ENCODE assay signal across 9 mouse cellular contexts in the genomic region with DNA sequence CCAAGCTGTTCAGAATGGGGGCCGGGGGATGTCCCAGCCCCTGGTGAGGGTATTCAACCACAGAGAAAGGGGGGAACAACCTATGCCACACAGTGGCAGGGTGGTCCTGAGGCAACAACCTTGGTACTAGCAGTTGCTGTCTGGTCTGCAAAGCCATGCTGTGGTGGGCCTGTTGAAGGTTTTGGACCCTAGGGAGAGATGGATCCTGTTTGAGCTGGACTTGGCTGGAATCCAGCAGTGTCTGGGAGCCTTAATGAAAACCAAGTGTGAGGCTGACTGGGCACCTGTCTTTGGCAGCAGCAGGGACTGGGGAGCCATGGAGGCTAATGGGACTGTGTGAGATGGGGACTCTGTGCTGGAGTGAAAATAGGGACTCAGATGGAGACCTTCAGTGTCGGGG. TPM values are rescaled to one million over a fixed set of nuclear protein-coding genes. Genes with fewer than 3 reads are reported as not detected.
A peak's percentile ranks its signal among the peaks of the same experiment; 100 is the strongest.
DNase-seq lines count a peak whose midpoint lies in the region; ATAC-seq lines count a peak whose summit lies in the region.
"Had no signal": no experiment of that assay in that cellular context is flagged by ENCODE, and none has a peak within 500 bp of the region (broad histone marks: within the 10 kb centered on the region; RNA-seq: fewer than 3 reads in every experiment).

No protein-coding gene starts in this region.

- H3K27me3 ChIP-seq in embryonic facial prominence, embryonic 12.5 days = peaks cover 5% of the 10 kb centered on the region; the same call in 1 of the 2 replicates
- peaks cover 13% of the 10 kb centered on the region; the same call in 1 of the 2 replicates for H3K27me3 ChIP-seq in hindbrain, embryonic 12.5 days
- H3K27me3 ChIP-seq in limb, embryonic 13.5 days = peaks cover 7% of the 10 kb centered on the region; the same call in 1 of the 2 replicates

- 25% methylated on average over 2 of the region's 2 CpGs for WGBS in embryonic facial prominence, embryonic 12.5 days
- 60% methylated on average over 2 of the region's 2 CpGs for WGBS in hindbrain, embryonic 12.5 days
- 10% methylated on average over 2 of the region's 2 CpGs for WGBS in limb, embryonic 13.5 days

- H3K36me3 ChIP-seq in embryonic facial prominence, embryonic 12.5 days = no peaks in the 10 kb centered on the region
- H3K36me3 ChIP-seq in hindbrain, embryonic 12.5 days = no peaks in the 10 kb centered on the region
- no peaks in the 10 kb centered on the region for H3K36me3 ChIP-seq in limb, embryonic 13.5 days

- peak overlapping the region; percentile 43 for H3K4me2 ChIP-seq in embryonic facial prominence, embryonic 12.5 days (replicated peaks)
- H3K4me2 ChIP-seq in hindbrain, embryonic 12.5 days (replicated peaks) = peak overlapping the region; percentile 33
- H3K4me2 ChIP-seq in limb, embryonic 13.5 days (replicated peaks) = peak overlapping the region; percentile 61

- H3K27ac ChIP-seq in embryonic facial prominence, embryonic 12.5 days = peak overlapping the region; percentile 74
- H3K27ac ChIP-seq in hindbrain, embryonic 12.5 days = peak overlapping the region; percentile 71
- peak overlapping the region; percentile 80 for H3K27ac ChIP-seq in limb, embryonic 13.5 days
- H3K27ac ChIP-seq: macrophage had no signal

- H3K4me3 ChIP-seq in embryonic facial prominence, embryonic 12.5 days = 0 out of 2 replicates have a peak overlapping the region, but pooled peaks have one; percentile 12
- peak overlapping the region; percentile 1; the same call in 1 of the 2 replicates for H3K4me3 ChIP-seq in hindbrain, embryonic 12.5 days
- peak overlapping the region; percentile 35 for H3K4me3 ChIP-seq in limb, embryonic 13.5 days

- no peaks in the 10 kb centered on the region for H3K9me3 ChIP-seq in embryonic facial prominence, embryonic 12.5 days
- no peaks in the 10 kb centered on the region for H3K9me3 ChIP-seq in hindbrain, embryonic 12.5 days (replicated peaks)
- no peaks in the 10 kb centered on the region for H3K9me3 ChIP-seq in limb, embryonic 13.5 days

- ATAC-seq in embryonic facial prominence, embryonic 12.5 days (ENCODE audit: insufficient number of reproducible peaks, insufficient read depth, low FRiP score, low TSS enrichment) = peak; percentile 31; the same call in 1 of the 2 replicates
- ATAC-seq in hindbrain, embryonic 12.5 days (ENCODE audit: low FRiP score) = peak; percentile 55
- ATAC-seq in limb, embryonic 13.5 days (ENCODE audit: low FRiP score, low read depth) = peak; percentile 28; the same call in 1 of the 2 replicates
- ATAC-seq in monocyte, adult 5-6 weeks (replicated peaks; ENCODE audit: insufficient number of reproducible peaks, low FRiP score, low TSS enrichment, poor library complexity, severe bottlenecking) = no peak
- no peak for ATAC-seq in activated CD4-positive, CD25-positive, alpha-beta regulatory T cell, adult 4 months

- peak; percentile 41 for DNase-seq in adrenal gland, postnatal 14 days
- DNase-seq in adrenal gland, adult 18-20 months (ENCODE audit: low spot score in 2 of 2) = no peak
- peak; percentile 22 for DNase-seq in retina, embryonic 14.5 days (ENCODE audit: low spot score)

- no peak overlapping the region for H3K9ac ChIP-seq in embryonic facial prominence, embryonic 12.5 days
- no peak overlapping the region for H3K9ac ChIP-seq in hindbrain, embryonic 12.5 days
- peak overlapping the region; percentile 25; the same call in 1 of the 2 replicates for H3K9ac ChIP-seq in limb, embryonic 13.5 days

- H3K4me1 ChIP-seq in embryonic facial prominence, embryonic 12.5 days = peaks cover 31% of the 10 kb centered on the region
- peaks cover 33% of the 10 kb centered on the region for H3K4me1 ChIP-seq in hindbrain, embryonic 12.5 days
- H3K4me1 ChIP-seq in limb, embryonic 13.5 days = peaks cover 80% of the 10 kb centered on the region

RNA-seq across cellular contexts. Expression of gene Adamtsl2, which starts 0.5 kb away (rescaled TPM):
- 11.5 and 11.7 TPM in 2 replicates for total RNA-seq in adrenal gland, postnatal 14 days (2021)
- total RNA-seq in adrenal gland, adult 18-20 months (2021) = 10 to 100 TPM; 20.4 to 23.7 TPM
- 4.4 and 6.9 TPM in 2 replicates for polyA plus RNA-seq in embryonic facial prominence, embryonic 12.5 days (2016; fragmentation: Nextera tagmentation; extraction: Ambion mirVana)
- polyA plus RNA-seq in hindbrain, embryonic 12.5 days (2016; fragmentation: Nextera tagmentation; extraction: Ambion mirVana) = 6.1 and 9.0 TPM in 2 replicates
- 13.3 and 13.8 TPM in 2 replicates for polyA plus RNA-seq in limb, embryonic 13.5 days (2015; fragmentation: Nextera tagmentation; extraction: Ambion mirVana)
- not detected in 3 replicates for total RNA-seq in monocyte, adult 5-6 weeks (2017)
- not detected for polyA plus RNA-seq in activated CD4-positive, CD25-positive, alpha-beta regulatory T cell, adult 4 months (2017; shearing (Covaris generic))
- polyA plus RNA-seq: macrophage had no signal

RNA-seq across cellular contexts. Expression of gene Mymk, which starts 7.7 kb away (rescaled TPM):
- not detected in 2 replicates for total RNA-seq in adrenal gland, postnatal 14 days (2021)
- total RNA-seq in adrenal gland, adult 18-20 months (2021) = not detected
- polyA plus RNA-seq in embryonic facial prominence, embryonic 12.5 days (2016; fragmentation: Nextera tagmentation; extraction: Ambion mirVana) = 8.7 and 12.1 TPM in 2 replicates
- polyA plus RNA-seq in hindbrain, embryonic 12.5 days (2016; fragmentation: Nextera tagmentation; extraction: Ambion mirVana) = 2.6 and 5.2 TPM in 2 replicates
- polyA plus RNA-seq in limb, embryonic 13.5 days (2015; fragmentation: Nextera tagmentation; extraction: Ambion mirVana) = 43.3 and 49.0 TPM in 2 replicates
- not detected in 3 replicates for total RNA-seq in monocyte, adult 5-6 weeks (2017)
- not detected for polyA plus RNA-seq in activated CD4-positive, CD25-positive, alpha-beta regulatory T cell, adult 4 months (2017; shearing (Covaris generic))
- polyA plus RNA-seq: macrophage had no signal

RNA-seq across cellular contexts. Expression of gene Slc2a6, which starts 51.9 kb away (rescaled TPM):
- 0.63 and 1.7 TPM in 2 replicates for total RNA-seq in adrenal gland, postnatal 14 days (2021)
- total RNA-seq in adrenal gland, adult 18-20 months (2021) = 1 to 10 TPM in 1 of 2 experiments, under 1 TPM in 1; 0.33 to 1.1 TPM
- polyA plus RNA-seq in embryonic facial prominence, embryonic 12.5 days (2016; fragmentation: Nextera tagmentation; extraction: Ambion mirVana) = 1.0 and 1.9 TPM in 2 replicates
- 3.5 and 4.1 TPM in 2 replicates for polyA plus RNA-seq in hindbrain, embryonic 12.5 days (2016; fragmentation: Nextera tagmentation; extraction: Ambion mirVana)
- polyA plus RNA-seq in limb, embryonic 13.5 days (2015; fragmentation: Nextera tagmentation; extraction: Ambion mirVana) = 0.75 and 0.77 TPM in 2 replicates
- total RNA-seq in monocyte, adult 5-6 weeks (2017) = 41.1 to 70.7 TPM (median 48.4 TPM) in 3 replicates
- polyA plus RNA-seq in activated CD4-positive, CD25-positive, alpha-beta regulatory T cell, adult 4 months (2017; shearing (Covaris generic)) = 1 to 10 TPM; 2.1 to 3.2 TPM

Comparison
In these comparisons a context has a peak if more than half of its experiments do, and no peak if none do; other contexts are left out.
1. DNase-seq: peak in adrenal gland, postnatal 14 days (single experiment) and retina, embryonic 14.5 days (single experiment); none in adrenal gland, adult 18-20 months (0 of 2).
2. ATAC-seq: peak in embryonic facial prominence, embryonic 12.5 days (single experiment), hindbrain, embryonic 12.5 days (single experiment) and limb, embryonic 13.5 days (single experiment); none in monocyte, adult 5-6 weeks (single experiment) and activated CD4-positive, CD25-positive, alpha-beta regulatory T cell, adult 4 months (single experiment).
3. Peak in every context shown above with its lines, with median percentiles within 50 percentile points of each other: H3K27ac ChIP-seq, H3K4me2 ChIP-seq and H3K4me3 ChIP-seq.